Mouse (Mus musculus) regulatory T cell (primary cell): ENCODE results near the gene Med1.

ENCODE experiments used
- in situ Hi-C: fragments of 300-600 bp; cut with MboI, MseI; formaldehyde crosslinking; loops from one replicate; pipeline ENCODE4 v1.15.1; 2025; ENCODE audit warnings: high pct_unique_total_duplicates

The Med1 gene

DNA sequence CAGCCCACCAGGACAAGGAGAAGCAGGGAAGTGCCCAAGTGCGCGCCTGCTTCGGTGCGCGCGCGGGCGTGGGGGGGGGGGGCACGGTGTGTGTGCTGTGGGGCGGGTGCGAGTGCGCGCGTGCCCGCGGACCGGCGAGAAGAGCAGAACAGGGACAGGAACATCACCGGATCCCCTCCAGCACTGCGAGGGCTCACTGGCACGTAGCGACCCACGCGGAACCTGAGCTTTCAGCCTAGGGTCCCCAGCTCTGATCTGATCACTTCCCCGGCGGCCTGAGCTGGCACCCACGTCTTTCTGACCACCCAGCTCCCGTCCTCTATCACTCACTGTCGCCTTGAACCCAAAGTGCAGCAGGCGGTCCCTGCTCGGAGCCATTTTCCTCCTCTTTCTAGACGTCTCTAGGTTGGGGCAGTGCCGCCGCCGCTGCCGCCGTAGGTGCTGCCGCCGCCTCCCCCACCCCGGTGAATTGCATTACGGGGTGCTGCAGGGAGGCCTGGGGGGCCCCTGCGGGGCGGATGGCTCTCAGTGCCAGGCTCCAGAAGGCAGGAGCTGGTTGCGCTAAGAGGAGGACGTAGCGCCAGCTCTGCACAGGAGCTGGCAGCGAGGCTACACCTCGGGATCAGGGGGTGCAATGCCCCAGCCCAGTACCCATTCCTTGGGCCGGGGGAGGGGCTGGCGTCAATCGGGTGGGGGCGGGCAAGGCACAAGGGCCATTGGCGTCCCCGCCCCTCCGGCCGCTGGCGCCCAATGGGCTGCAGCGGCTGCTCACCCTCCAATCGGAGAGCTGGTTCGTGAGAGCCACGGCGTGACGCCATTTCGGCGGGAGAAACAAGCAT is 43.1 kb downstream of the Med1 start, which contains the start of gene Fbxl20:
Gene Fbxl20, minus strand, starts transcription at position 618 of the 839 bp plus-strand sequence.
- in situ Hi-C loops, result no loop called here

DNA sequence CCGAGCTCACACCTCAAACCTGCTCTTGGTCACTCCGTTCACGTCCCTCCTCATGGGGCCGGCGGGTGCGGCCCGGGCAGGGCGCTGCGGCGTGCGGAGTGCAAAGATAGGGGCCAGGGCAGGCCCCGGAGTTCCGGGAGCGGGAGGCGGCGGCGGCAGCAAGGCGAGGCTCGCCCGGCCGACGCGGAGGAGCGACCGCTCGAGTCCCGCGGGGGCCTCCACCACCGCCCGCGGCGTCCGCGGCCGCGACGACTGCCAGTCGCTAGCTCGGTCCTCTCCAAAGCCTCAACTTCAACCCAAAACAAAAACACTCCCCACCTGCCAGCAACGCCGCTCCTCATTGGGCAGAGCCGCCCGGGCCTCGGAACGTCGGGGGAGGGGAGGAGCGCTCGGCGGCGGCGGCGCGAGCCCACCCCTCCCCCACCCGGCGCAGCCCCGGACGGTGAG is 43.8 kb downstream of the Med1 start:
- in situ Hi-C loops, result no loop called here

DNA sequence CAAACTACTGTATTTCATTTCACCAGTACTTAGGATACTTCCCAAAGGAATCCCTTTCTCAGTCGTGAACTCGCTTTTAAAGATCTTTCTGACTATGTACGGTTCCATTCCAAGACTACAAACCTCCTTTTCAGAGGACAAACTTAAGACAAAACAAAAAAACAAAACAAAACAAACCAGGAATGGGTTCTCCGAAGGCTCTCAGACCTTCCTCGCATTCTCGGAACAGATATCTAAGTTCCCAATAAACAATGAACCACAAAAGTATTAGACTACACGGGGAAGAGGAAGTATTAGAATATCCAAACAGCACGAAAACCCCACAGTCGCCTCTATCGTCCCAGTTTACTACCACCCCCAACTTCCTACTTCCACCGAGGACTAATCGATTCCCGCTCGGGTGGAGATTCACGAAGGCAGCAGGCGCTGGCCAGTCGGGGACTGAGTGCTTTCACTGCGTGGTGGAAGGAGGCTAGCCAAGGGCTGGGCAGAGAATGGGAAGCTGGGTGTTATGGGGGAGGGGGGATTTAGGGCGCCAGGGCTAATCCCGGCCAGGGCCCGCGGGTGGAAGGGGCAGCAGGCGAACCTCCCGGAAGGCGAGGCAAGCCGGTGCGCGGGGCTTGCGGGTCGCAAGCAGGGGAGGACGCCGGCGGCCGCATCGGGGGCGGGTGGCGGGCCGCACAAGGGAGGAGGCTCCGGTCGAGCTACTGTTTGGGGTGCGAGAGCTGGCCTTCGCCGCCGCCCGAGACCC is 44.4 kb downstream of the Med1 start:
- in situ Hi-C loops, result no loop called here

DNA sequence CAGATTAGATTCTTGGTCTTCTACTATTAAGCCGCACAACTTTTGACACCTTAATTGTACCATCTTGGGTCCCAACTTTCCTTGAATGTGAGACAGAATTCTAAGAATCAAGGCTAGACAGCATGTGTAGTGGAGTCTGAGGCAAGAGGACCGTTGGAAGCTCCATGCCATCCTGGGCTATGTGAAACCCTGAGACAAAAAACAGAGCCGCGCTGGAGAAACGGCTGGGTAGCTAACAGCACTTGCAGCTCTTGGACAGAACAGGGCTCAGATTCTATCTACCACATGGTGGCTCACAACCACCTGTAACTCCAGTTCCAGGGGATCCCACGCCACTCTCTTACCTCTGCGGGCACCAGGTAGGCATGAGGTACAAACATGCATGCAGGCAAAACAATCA is 47.2 kb downstream of the Med1 start:
- in situ Hi-C loops, result no loop called here

DNA sequence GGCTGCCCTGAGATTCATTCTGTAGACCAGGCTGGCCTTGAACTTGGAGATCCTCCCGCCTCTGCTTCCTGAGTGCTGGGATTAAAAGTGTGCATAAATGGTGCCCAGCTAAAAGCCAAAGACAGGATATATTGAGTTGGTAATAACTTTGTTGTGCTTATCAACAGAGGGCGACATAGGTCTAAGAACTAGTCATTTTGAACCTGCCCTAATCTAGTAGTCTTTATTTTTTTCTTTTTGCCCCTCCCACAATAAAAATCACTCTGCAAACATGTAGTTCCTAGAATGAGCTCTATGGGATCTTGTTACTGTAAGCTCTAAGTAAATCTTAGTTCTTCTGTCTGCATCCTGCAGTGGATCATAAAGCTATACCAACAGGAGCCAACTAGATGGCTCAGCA is 50.5 kb downstream of the Med1 start:
- in situ Hi-C loops, result no loop called here

DNA sequence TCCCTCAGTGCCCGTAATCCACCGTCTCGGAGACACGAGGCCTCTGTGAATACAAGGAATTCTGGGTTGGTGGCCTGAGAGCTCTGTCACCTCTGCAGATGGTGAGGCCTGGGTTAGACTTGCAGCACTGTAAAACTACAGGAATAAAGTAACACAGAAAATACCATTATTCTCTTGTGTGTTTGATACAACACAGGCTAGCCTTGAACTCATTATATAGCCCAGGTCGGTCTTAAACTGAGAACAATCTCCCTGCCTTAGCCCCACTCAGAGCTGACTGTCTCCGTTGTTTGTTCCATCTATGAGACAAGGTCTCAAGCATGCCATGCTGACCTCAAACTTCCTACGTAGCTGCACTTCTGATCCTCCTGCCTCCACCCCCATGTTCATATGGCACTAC is 54.2 kb downstream of the Med1 start:
- in situ Hi-C loops, result no loop called here

DNA sequence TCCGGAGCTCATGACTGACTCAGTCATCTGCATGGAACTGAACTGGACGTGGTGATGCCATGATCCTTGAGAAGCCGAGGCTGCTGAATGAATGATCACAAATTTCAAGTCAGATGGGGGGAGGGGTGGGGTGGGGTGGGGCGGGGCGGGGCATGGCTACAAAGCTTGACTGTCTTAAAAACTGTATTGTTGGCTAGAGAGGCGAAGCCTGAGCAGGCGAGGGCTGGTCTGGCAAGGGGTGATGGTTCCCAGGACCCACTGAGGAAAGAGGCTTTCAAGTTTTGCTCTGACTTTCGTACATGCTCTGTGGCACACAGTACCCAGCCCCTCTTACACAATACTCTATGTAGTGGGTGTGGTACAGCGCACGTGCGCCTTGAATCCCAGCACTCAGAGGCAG is 55.3 kb downstream of the Med1 start:
- in situ Hi-C loops, result no loop called here

DNA sequence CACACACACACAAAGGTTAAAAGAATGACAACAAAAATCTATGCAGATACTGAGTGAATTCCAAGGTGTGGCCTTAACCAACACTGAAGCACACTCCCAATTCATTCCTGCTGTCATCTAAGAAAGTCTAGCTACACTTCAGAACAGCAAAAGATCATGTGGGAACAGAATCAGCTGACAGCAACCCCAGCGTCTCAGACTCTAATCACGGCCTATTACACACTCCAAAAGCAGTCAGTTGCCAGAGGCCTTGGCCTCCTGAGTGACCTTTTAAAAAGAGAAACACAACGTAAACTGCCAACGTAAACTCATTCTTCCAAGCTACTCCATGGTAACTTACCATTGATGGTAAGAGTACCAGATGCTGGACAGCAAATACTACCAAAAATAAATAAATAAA is 58.1 kb downstream of the Med1 start:
- in situ Hi-C loops, result no loop called here

DNA sequence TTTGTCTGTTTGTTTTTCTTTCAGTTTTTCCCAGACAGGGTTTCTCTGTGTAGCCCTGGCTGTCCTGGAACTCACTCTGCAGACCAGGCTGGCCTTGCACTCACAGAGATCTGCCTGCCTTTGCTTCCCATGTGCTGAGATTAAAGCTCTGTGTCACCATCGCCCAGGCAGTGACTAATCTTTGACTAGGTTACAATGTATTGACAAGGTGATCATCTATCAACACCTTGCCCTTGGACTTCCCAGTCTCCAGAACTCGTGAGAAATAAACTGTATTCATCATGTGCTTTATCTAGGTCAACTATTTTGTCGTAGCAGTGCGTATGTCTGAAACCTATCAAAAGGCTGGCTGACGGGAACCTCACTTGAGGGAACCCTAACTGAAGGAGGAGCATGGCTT is 69.7 kb downstream of the Med1 start:
- in situ Hi-C loops, result no loop called here

DNA sequence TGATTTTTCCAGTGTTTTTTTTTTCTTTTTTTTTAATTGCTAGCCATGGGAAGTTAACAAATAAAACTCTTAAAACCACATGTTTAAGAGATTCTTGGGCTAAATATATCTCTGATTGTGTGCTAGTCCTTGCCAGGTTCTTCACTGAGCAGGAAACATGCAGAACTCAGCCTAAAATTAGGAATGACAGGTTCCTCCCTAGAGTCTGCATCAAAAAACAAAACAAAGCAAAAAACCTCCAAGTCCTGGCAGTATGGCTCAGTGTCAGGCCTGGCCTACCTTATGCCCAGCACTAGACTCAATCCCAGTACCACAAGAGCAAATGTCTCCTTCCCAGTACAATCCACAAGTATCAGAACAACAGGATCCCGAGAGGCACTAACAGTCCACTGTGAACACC is 78.7 kb downstream of the Med1 start:
- in situ Hi-C loops, result loop anchor here (5.0 kb wide), 1 partner anchor 53 kb away; no protein-coding TSS in a partner anchor

DNA sequence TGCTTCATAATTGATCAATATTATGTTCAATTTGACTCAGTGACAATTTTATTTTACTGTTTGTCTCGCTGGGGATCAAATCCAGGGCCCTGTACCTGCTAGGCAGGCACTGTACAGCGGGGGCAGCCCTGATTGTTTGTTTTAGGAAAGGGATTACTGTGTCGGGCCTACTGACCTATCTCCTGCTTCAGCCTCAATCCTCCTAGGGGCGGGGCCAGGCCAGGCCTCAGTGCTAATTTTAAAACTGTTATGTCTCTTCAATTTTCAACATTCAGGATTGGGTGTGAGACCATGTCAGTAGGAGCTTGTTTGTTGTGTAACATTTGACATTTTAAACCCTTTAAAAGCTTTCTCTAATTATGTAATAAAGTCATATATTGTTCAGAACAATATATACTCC is 79.6 kb downstream of the Med1 start:
- in situ Hi-C loops, result loop anchor here (5.0 kb wide), 1 partner anchor 54 kb away; no protein-coding TSS in a partner anchor

DNA sequence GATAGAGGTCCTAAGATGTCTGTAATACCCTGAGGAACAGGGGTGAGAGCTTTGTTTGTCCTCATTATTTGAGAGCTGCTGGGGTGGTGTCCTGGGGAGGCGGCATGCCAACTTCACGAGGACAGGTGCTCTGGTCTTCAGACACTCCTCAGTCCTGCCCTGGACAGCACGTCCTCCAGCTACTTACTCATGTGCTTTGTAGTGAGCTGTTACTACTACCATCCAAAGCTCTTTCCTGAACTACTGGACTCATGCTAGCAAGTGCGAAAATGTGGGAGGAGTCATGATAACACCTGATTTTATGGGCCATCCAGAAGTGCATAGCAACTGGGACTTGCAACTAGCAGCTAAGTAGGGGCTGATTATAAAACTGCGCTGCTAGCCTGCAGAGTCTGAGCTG is 83.4 kb downstream of the Med1 start:
- in situ Hi-C loops, result loop anchor here (5.0 kb wide), 1 partner anchor 58 kb away; no protein-coding TSS in a partner anchor
